Mouse (Mus musculus) c-Kit-positive CD71-negative TER-119-negative erythroid progenitor cells, embryonic 14.5 days (primary cell): ENCODE measurements around the gene Cox11.

Experiments used
- DNase-seq: peaks from one replicate; pipeline ENCODE4 v3.0.0-alpha.2; 2013; ENCODE audit warnings: low read depth

The Cox11 gene

DNA sequence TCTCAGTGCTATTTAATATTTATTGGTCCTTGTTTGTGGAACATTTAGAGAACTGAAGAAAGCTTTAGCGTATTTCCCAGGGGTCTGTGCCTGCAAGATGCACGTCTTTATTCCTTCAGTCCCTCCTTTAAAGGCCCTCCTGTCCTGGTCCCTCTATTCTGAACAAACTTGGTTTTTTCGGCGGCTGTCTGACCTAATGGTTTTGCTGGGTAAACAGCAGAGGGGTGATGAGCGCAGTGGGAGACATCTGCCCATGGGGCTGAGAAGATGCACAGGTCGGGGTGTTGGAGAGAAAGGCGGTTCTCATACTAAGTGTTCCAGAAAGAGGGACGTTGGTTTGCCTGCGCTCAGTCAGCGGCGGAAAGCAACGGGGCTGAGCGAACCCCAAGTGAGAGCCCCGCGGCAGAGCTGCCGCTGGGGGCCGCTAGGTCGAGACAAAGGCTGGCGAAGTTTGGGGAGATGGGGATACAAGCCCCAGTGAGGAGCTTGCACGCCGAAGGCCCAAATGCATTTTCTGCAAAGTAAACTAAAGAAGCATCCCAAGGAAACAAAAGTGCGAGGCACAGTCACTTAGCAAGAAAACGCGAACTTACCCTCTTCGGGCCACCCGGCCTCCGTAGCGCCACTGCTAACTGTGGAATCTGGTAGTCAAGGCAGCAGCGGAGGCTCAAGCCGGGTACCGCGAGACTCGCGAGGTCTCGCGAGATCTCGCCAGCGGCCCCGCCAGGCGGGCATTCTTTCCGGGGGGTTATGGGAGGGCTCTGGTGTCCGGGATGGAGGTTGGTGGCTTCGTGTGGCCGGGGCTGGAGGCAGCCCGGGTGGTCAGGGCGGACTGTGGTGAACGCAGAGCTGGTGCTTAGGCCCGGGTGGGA is at the start of gene Cox11, which contains the start of gene Stxbp4:
Gene Cox11 (plus strand): TSS at position 734 of the 872 bp plus-strand sequence.
Gene Stxbp4 (minus strand): TSS at position 645 of the 872 bp plus-strand sequence.
- peak; percentile 88 for DNase-seq

DNA sequence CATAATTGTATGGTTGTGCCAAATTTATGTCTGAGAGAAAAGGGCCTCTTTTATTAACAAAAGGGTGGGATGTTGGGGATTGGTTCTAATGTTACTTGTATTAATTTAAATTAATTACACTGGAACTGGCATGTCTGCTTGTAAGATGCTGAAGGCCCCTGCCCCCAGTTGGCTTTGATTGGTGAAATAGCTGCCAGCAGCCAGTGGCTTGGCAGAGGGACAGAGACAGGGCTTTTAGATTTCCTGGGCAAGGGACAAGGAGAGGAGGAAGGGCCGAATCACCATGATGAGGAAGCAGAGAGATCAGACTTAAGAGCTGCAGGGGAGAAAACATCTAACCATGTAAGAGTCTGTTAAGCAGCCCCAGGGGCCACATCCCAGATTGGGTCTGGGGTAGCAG is 47.0 kb upstream of the Cox11 start:
- DNase-seq: no peak

DNA sequence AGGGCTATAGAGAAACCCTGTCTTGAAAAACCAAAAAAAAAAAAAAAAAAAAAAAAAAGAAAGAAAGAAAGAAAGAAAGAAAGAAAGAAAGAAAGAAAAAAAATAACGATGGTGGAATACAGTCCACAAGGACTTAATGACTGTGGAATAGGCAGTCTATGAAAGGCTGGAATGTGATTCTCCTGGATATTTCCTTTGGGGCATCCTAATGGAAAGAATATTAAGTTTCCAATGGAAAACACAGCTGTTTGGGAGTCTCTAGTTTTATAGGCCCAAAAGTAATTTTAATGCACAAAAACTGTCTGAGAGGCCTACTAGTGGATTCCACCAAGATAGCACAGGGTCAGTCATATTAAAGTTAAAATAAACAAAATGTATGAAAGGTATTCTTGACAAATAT is 42.1 kb upstream of the Cox11 start:
- no peak for DNase-seq

DNA sequence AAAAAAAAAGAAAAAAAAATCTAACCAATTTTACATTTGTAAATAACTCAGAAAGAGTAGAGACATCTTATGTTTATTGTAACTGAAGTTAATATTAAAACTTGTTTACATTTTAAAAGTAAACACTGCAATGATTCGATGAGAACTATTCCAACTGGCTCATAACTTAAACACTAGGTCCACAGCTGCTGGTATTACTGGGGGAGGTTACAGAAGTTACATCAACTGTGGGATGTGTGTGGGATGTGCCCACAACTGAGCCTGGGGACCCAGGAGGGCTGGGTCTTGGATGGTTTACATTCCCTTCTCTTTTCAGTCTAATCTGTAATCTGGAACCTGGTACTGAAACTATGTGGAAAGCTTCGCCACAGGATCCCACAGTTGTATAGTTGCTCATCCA is 34.9 kb upstream of the Cox11 start:
- DNase-seq: no peak

DNA sequence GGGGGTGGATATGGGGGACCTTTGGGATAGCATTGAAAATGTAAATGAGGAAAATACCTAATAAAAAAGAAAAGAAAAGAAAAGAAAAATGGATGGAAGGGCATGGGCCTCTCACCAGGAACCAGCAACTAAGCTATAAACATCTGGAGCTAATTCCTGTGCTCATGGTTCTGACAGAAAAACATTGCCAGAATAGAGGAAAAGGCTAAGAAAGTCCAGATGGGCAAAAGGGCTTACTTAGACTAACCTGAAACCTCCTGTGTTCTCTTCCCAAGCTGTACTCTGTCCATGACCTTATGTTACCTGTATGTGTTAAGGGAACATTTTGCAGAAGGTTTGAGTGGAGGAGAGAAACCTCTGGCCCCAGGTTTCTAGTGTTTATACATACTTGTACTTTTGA is 25.9 kb upstream of the Cox11 start:
- no peak for DNase-seq

DNA sequence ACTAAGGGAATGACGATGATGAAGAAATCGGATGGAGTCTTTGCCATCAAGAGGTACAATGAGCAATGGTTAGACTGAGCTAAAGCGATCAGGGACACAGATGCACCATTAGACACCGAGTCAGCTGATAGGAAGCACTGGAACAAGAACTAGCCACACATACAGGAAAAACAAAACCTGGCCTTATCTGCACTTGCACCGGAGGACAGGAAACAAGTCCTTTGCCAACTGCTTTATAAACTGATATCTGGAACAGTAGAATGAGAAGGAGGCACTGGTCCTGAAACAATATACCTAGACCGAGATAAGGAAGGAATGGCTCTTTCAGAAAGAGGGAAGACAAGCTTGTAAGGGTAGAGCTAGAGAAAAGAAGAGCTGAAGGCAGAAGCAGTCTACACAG is 23.2 kb upstream of the Cox11 start:
- DNase-seq: no peak

DNA sequence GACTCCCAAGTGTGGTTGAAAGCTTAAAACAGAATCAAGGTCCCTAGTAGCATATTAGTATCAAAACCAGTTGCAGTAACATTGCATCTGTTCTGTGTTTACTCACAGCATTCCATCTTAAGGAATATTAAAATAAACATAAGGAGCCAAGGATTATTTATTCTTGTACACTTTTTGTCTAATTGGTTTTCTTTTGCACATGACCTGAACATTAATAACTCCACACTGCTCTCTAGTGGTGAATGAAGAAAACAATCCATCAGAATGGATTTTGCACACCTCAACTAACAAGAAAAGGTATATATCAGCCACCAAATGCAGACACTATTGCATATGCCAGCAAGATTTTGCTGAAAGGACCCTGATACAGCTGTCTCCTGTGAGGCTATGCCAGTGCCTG is 21.5 kb upstream of the Cox11 start:
- no peak for DNase-seq

DNA sequence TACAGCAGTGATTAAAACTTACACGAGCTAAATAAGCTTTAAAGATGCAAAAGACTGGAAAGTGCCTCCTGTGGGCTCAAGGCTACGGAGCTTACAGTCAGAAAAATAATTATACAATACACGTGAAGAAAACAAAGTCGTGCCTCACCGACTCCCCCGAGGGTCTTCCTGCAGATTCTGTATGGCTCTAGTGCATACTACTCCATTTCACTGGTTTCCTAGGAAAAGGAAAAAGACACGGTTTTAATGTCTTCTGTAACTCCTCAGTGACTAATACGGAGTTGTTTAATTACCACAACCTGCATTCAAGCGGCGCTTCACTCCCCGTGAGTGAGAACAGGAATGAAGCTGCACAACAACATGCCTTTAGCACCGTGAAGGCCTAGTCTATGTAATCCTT is 15.9 kb upstream of the Cox11 start:
- DNase-seq: no peak

DNA sequence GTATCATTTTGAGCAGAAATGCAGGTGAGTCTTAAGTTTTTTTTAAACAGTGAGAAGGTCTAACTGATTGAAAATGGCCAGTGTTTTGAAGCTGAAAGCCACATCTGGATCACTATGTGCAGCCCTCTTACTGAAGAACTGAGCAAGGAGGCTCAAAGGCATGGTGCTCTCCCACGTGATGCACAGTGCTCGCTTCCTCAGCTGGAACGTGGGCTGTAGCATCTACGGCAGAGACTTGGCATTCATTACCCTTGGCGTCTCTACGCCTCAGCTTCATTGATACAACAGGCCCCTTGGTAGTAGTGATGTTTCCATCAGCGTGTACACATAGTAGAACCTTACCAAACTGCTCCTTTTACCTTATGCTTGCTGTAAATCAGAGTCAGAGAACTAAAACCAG is 15.5 kb upstream of the Cox11 start:
- no peak for DNase-seq

DNA sequence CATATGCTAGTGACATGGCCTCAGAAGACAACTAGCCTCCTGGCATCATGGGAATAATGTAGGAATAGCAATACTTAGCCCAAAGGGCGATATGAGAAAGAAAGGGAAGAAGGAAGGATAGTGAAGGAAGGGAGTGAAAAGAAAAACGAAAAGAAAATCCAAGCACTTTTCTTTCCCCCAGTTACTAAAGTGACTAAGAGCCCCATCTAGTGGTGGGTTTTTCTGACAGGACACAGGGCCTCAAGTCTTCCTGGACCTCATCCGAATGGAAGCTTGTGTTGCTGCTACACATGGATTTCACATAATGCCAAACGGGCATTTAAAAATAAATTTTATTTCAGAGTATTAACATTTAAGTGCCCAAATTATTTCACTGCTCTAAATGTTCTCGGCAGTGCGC is 14.5 kb upstream of the Cox11 start:
- peak; percentile 46 for DNase-seq

DNA sequence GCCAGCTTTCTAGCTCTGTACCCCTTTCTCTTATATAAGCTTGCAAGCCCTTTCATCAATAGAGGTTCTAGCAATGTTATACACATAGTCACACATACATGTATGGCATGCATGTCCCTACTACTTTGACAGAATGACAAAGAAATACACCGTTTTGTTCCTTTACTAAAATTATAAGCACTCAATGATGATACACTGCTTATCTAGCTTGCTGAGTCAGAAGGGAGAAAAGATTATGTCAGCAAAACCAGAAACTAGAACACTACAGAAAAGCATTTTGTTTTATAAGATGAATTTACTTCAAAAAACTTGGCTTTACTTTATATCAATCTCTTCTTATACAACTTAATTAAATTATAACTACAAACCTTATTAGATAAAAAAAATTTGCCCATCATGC is 12.8 kb upstream of the Cox11 start:
- no peak for DNase-seq

DNA sequence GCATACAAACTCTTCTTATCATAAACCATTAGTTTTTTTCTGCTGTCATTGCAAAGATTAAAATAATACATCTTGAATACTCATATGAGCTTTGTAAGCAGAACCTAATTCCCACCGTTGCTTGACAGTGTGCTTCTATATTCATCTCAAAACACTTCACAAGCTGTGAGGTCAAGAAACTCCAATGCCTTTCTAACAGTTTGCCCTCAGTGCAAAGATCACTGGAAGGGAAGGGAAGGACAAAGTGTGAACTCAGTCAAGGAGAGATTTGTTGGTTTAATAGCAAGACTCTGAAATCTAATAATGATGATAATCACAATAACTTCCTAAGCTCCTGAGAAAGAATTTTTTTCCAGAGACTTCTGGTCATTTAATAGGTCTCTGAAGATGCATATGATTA is 10.2 kb upstream of the Cox11 start:
- DNase-seq: no peak

DNA sequence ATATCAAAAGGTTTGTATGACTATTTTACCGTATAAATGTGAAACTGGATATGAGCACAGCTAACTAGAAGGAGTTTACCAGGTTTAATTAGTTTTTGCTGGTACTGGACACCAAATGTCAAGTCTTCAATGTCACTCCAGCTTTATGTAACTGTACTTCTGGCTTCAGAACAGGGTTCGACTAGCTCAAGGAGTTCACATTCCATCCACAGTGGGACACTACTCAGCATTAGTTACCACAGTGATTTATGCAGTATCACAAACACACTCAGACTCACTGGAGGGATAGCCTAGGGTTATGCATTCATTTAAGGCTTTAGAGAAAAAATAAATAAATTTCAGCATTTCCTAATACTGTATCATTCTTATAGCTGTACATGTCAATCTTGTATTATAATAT is 5.5 kb upstream of the Cox11 start:
- no peak for DNase-seq

DNA sequence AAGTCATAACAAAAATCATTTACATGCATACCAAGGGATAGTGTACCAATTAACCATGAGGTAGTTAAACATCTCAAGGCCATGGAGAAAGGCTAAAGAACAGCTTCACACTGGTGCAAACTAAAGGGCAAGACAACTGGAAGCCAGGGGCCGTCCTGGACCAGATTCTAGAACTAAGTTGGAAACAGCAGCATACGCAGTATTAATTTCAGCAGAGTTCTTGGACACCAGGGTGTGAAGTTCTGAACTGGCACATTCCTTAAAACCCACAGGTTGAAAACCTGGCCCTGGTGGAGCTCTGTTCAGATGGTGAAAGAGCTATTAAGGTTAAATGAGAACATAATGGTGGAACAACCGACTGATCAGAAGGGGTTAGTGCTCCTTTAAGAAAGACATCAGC is 3.3 kb upstream of the Cox11 start:
- DNase-seq: no peak

DNA sequence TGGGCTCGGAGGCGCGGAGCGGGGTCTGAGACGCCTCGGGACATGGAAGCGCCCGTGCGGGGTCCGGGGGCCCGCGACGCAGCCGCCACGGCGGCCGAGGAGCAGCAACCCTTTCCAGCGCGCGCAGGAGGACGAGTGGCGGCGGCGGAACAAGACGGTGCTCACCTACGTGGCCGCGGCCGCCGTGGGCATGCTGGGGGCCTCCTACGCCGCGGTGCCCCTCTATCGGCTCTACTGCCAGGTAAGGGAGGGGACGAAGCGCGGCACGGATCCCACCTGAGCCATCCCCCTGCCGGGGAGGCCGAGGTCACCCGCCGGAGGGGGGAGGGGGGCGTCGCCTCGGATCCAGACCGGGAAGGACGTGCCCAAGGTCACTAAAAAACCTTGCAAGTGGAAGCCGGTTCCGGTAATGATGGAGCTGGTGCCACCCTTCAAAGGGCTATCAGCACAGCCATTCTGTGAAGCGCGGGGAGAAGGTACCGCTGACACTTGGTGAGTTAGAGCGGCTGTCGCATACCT is 398 bp downstream of the Cox11 start:
- DNase-seq: no peak

DNA sequence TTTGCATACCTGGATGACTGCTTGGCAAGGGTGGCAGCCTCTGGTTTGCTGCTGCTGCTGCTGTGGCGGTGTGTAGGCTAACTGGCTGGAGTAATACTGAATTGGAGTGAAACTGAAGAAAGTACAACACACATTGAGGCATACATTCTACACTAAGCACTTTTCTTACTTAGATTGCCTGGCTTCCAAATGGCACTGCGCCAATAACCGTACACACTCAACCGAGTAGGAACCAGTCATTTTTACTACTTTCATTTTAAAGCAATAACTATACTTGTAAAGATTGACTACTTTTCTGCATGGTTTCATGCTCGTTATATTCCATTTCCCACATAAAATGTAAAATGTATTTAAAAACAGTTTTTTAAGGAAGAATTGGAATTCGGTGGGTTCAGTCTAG is 11.8 kb downstream of the Cox11 start:
- DNase-seq: no peak

DNA sequence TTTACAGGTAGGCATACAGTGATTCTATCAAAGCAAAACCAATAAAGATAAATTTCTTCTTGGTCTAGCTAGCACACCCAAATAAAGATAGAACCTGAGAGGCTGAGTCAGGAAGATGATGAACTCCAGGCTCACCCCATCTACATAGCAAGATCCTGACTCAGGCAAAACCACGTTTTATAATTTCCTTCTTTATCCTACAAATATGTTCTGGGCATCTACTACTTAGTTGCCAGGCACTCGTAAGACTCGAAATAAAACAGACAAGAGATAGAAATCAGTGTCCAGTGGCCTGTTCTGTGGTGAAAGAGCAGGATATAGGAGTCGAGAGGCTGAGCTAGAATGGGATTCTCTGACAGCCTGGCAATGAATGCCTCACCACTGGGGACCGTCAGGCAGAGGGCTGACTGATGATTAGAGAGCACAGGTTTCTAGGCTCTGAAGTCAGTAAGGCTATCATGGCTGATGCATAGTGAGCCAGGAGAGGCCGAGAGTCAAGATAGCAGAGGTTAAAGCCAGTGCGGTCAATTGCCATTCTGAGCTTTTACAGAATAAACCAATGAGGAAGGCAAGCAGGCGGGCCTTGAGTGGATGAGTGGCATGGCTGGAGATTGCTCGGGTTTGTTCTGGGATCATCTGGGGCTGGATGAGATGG is 12.4 kb downstream of the Cox11 start:
- DNase-seq: no peak

DNA sequence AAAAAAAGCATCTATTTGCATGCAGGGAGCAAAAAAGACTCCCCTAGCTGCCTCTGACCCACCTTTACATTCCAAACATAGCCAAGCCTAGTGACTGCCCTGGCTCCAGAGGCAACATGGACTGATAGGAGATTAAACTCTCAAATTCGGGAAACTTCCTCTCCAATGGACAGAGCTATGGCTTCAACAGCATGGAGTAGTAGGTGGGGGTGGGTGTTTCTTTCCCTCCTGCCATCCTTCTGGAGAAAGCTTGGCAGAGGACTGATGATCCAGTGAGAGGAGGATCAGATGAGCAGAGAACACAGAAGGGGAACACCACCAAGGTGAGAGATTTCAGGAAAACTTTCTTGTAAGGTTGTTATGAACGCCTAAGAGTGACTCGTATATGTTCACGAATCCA is 14.6 kb downstream of the Cox11 start:
- no peak for DNase-seq

DNA sequence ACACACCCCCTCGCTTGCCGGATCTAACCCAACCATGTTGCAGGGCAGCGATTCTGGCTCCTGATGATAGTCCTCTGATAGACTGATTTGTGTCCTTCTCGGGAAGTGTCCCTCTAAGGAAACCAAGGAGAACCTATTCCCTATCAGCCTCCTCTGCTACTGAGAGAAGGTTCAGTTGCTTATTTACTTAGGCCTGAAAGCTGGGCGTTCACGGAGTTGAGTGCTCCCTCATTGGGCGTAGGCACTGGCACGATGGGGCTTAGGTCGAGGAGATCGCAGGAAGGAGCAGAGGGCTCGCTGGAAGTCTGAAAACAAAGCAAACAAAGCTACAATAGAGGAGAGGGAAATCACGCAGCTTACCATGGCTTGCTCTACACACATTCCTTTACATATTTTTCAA is 19.6 kb downstream of the Cox11 start:
- no peak for DNase-seq

DNA sequence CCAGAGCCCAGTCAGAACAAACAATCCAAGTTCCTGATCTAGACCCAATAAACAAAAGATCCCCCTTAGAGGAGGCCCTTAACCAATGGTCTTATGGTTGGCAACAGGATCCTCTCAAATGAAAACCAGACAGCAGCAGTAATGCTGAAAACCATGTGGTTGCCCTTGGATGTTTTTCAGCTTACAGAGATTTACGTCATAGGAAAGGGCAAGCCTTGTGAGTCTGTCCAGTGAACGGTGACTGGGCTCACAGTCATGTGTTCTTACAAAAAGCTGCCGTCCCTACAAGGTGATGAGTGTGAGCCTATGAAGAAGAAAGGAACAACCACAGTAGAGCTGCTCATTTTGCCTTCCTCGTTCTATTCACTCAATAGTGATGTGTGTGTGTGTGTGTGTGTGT is 22.7 kb downstream of the Cox11 start:
- DNase-seq: no peak

DNA sequence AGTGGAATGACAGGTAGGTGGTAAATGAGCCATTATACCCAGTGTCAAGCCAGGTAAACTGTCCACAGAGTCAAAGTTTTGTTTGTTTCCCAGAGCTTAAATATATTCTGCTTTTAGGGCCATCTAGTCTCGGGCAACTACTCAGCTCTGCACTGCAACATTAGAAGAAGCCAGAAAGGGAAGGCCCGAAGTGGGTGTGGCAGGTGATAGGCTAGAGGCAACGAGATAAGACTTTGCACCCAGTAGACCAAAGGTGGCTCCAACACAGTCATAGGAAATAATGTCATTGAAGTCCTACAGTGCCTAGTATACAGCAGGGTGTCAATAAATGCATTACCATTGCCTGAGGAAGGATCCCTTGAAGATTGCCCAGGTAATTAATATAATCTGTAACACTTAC is 25.1 kb downstream of the Cox11 start:
- DNase-seq: no peak

DNA sequence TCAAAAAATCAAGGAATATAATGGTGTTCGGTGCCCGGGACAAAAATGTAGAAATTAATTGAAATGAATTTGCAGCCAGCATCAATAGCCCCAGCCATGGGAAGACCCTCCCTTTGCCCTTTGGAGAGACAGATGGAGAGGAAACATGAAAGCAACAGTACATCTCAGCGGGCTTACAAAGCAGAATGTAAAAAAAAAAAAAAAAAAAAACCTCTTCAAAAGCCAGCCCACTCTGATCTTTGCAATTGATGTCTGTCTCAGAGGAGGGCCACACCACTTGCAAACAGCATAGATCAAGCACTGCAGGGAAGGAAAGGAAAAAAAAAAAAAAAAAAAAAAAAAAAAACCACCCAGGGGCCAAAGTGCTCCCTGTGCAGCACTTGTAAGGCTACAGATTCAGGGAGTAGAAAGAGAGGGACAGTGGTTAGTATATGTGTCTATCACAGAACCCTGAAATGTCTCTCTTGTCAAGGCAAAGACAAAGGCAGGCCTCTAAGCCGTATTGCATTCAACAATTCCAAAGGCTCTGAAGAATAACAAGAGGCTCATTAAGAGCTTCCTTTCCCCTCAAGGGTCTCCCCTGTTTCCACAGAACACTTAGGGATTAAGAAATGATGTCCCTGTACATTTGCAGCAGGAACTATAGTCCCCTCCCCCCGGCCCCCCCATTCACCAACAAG is 25.8 kb downstream of the Cox11 start:
- no peak for DNase-seq
